Mouse (Mus musculus) C2C12 (cell line): ENCODE measurements around the gene Tm4sf19. TPM values are rescaled to one million over a fixed set of nuclear protein-coding genes. Genes with fewer than 3 reads are reported as not detected.

Experiments used
- H3K27me3 ChIP-seq: one replicate; pipeline ENCODE4 v1.6.1; 2011; ENCODE audit not compliant: control insufficient read depth, insufficient read depth, insufficient read length
- H3K36me3 ChIP-seq: one replicate; pipeline ENCODE4 v1.6.1; 2011; ENCODE audit not compliant: control insufficient read depth, insufficient read depth
- H3K4me3 ChIP-seq: one replicate; pipeline ENCODE4 v1.5.1; 2011; ENCODE audit warnings: mild to moderate bottlenecking, control low read depth; ENCODE audit not compliant: poor library complexity, insufficient read depth, severe bottlenecking
- H3K79me2 ChIP-seq: one replicate; pipeline ENCODE4 v1.6.1; 2011; ENCODE audit not compliant: control insufficient read depth, insufficient read depth
- H3K79me3 ChIP-seq: one replicate; pipeline ENCODE4 v1.6.1; 2011; ENCODE audit warnings: low read depth, control low read depth
- H3ac ChIP-seq: one replicate; pipeline ENCODE3; 2011; ENCODE audit warnings: low read depth; ENCODE audit not compliant: control insufficient read depth, insufficient read length
- CEBPB ChIP-seq: IDR thresholded peaks from one replicate; pipeline ENCODE4 v1.6.1; 2011; ENCODE audit warnings: low read depth, mild to moderate bottlenecking, control low read depth, moderate library complexity
- CTCF ChIP-seq: IDR thresholded peaks from one replicate; pipeline ENCODE4 v1.5.1; 2011; ENCODE audit not compliant: control insufficient read depth, insufficient read depth, insufficient read length
- FOSL1 ChIP-seq: IDR thresholded peaks from one replicate; pipeline ENCODE4 v1.8.0; 2011; ENCODE audit warnings: mild to moderate bottlenecking, low read length; ENCODE audit not compliant: poor library complexity, insufficient read depth, severe bottlenecking
- MAX ChIP-seq: IDR thresholded peaks from one replicate; pipeline ENCODE4 v1.6.1; 2011; ENCODE audit warnings: mild to moderate bottlenecking, control low read depth
- MYOD1 ChIP-seq: IDR thresholded peaks from one replicate; pipeline ENCODE4 v1.6.1; 2011; ENCODE audit warnings: low read depth; ENCODE audit not compliant: control insufficient read depth, insufficient read length
- MYOG ChIP-seq: IDR thresholded peaks from one replicate; pipeline ENCODE4 v1.6.1; 2011; ENCODE audit not compliant: control insufficient read depth, insufficient read length; ENCODE audit errors: extremely low read depth
- USF1 ChIP-seq: IDR thresholded peaks from one replicate; pipeline ENCODE4 v1.6.1; 2011; ENCODE audit warnings: low read depth, mild to moderate bottlenecking, control low read depth, moderate library complexity
- polyA plus RNA-seq: library from polyadenylated mRNA; unstranded; fragments of >200 nt; fragmentation: generic; extraction: Trizol; gene quantifications from one replicate; pipeline ENCODE4 v1.2.1, GENCODE M21; 2012; ENCODE audit warnings: missing spikeins

Gene Tm4sf19
- polyA plus RNA-seq, 1 experiment: not detected

DNA sequence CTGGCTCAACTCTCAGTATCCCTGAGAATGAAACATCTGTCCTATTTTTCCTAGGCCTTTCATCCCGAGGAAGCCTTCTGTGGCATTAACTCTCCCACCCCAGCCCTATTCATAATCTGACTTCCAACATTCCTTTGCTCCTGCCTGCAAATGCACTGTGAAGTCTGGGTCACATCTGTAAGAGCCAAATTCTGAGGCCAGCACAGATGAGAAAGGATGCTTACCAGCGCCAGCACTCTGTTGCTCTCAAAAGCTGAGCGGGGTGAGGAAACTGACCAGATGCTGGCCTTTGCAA, 3.8 kb upstream of the Tm4sf19 start:
- Histone ChIP-seq H3ac (no peak overlapping the region), H3K27me3 (no peaks in the 10 kb centered on the region), H3K79me3 (no peaks in the 10 kb centered on the region), H3K36me3 (peaks cover 10% of the 10 kb centered on the region), H3K4me3 (no peak overlapping the region), H3K79me2 (no peaks in the 10 kb centered on the region)
- TF ChIP-seq USF1: no peak
- no peak for TF ChIP-seq FOSL1
- TF ChIP-seq CEBPB: no peak
- no peak for TF ChIP-seq MAX
- TF ChIP-seq MYOG: no peak
- TF ChIP-seq MYOD1: no peak
- no peak for TF ChIP-seq CTCF

DNA sequence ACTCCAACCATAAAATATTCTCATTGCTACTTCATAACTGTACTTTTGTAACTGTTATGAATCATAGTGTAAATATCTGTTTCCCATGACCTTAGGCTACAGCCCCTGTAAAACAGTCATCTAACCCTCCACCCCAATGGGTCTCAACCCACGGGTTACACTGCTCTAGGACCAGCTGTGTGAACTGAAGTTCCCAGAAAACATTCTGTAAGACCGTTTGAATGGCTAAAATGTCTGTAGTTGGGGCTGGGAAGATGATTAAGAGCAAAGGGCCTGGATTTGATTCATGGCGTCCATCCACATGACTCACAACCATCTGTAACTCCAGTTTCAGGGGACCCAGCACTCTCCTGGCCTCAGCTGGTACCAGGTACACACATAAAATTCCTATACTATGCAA, 2.1 kb upstream of the Tm4sf19 start:
- peaks cover under 1% of the 10 kb centered on the region for H3K36me3 ChIP-seq
- H3ac ChIP-seq: no peak overlapping the region
- no peak overlapping the region for H3K4me3 ChIP-seq
- no peaks in the 10 kb centered on the region for H3K79me2 ChIP-seq
- no peaks in the 10 kb centered on the region for H3K27me3 ChIP-seq
- H3K79me3 ChIP-seq: no peaks in the 10 kb centered on the region
- TF ChIP-seq CTCF (no peak), MYOD1 (no peak), CEBPB (no peak), MYOG (no peak), FOSL1 (no peak), MAX (no peak), USF1 (no peak)

DNA sequence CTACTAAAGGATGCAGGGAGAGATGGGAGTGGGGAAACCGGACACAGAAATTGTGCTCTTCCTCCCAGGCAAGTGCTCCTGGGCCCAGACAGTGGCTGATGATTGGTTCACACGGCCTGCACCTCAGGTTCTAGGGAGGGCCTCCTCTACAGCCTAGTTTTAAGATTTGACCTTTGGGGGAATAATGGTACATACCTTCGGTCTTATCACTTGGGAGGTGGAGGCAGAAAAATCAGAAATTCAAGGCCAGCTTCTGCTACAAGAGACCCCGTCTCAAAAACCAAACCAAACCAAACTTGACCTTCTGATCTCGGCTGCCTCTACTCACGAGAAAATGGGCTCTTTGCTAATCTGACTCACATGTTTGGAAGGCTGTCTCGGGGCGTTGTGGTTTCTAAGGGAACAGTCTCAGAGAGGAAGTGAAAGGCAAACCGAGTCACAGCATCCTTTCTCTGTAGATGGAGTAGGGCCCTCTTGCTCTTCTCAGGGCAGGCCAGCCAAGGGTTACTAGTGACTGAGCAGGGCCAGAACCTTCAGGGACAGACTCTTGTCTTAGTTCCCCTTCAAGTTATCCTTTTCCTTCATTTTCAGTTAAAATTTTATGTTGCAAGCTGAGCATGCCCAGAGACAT, 1.1 kb downstream of the Tm4sf19 start:
- Histone ChIP-seq H3K36me3 (no peaks in the 10 kb centered on the region), H3K27me3 (no peaks in the 10 kb centered on the region), H3K79me2 (no peaks in the 10 kb centered on the region), H3K79me3 (no peaks in the 10 kb centered on the region), H3K4me3 (no peak overlapping the region), H3ac (no peak overlapping the region)
- TF ChIP-seq USF1 (no peak), MAX (no peak), MYOG (no peak), CTCF (no peak), FOSL1 (no peak), CEBPB (no peak), MYOD1 (no peak)

DNA sequence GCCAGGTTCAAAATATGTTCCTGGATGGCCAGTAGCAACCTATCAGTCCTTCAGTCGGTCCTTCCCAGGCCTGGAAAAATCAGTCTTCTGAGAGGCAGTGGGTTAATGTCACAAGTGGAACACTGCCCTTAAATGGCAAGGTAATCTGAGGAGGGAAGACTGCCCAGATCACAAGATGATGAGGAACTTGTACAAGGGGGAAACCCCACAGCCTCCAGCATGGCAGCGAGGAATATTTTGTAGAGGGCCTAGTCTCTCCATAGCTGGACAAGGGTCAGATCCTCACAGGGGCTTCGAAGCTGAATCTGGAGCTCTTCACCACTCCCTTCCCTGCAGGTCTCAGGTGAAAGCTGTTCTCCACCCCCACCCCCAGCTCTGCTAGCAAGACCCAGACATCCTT, 2.5 kb downstream of the Tm4sf19 start:
- Histone ChIP-seq H3K36me3 (no peaks in the 10 kb centered on the region), H3K79me3 (no peaks in the 10 kb centered on the region), H3K79me2 (no peaks in the 10 kb centered on the region), H3K27me3 (no peaks in the 10 kb centered on the region), H3ac (no peak overlapping the region), H3K4me3 (no peak overlapping the region)
- TF ChIP-seq USF1 (no peak), MYOD1 (no peak), CTCF (no peak), FOSL1 (no peak), MAX (no peak), CEBPB (no peak), MYOG (no peak)

DNA sequence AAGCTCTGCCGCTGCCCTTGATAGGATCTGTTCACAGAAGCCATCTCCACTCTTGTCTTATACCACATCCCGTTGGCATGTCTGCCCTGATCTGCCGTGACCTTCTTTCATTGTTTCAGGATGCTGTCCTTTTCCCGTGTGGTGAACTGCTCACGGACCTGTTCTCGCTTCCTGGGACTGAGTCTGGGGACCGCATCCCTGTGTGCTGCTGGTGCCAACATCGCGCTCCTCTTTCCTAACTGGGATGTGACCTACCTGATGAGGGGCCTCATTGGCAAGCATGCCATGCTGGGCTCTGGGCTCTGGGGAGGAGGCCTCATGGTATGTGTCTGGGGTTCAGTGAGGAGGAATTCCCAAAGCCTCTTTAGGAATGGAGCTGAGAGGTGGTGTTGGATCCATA, 5.4 kb downstream of the Tm4sf19 start:
- Histone ChIP-seq H3K27me3 (no peaks in the 10 kb centered on the region), H3K79me3 (no peaks in the 10 kb centered on the region), H3K79me2 (no peaks in the 10 kb centered on the region), H3K36me3 (no peaks in the 10 kb centered on the region), H3K4me3 (no peak overlapping the region), H3ac (no peak overlapping the region)
- TF ChIP-seq MAX (no peak), USF1 (no peak), MYOG (no peak), CEBPB (no peak), MYOD1 (no peak), CTCF (no peak), FOSL1 (no peak)

DNA sequence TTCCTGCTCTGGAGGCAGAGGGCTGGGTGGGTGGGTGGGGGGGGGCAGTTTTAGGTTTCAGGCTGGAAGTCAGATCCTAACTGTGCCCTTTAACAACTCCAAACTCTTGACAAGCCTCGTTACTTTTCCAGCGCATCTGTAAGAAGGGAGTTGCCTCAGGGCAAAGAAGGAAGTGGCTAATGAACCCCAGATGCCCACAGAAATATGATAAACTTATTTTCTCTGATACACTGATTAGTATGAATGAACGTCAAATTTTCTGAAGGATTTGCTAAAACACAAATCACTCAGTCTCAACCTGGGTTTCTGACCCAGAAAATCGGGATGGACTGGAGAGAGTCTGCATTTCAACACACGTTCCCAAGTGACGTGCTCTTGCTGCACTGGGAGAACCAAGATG, 6.4 kb downstream of the Tm4sf19 start:
- Histone ChIP-seq H3K36me3 (no peaks in the 10 kb centered on the region), H3K79me2 (no peaks in the 10 kb centered on the region), H3K4me3 (no peak overlapping the region), H3K27me3 (no peaks in the 10 kb centered on the region), H3K79me3 (no peaks in the 10 kb centered on the region), H3ac (no peak overlapping the region)
- no peak for TF ChIP-seq MYOG
- no peak for TF ChIP-seq CTCF
- no peak for TF ChIP-seq CEBPB
- no peak for TF ChIP-seq MYOD1
- no peak for TF ChIP-seq USF1
- TF ChIP-seq MAX: no peak
- TF ChIP-seq FOSL1: no peak
